Mouse (Mus musculus) mouse embryonic stem cell (cell line): ENCODE data around the gene Bicdl1.
"Not testable (repeated sequence)": the region's sequence is repeated elsewhere in the genome, so short reads cannot be mapped to it uniquely, and the experiment has no call there.

Source experiments
- in situ Hi-C, 2 experiments: fragments of 300-500 bp; cut with MboI; formaldehyde crosslinking; loops; 1 replicate in 1 of 2; 3 replicates in 1 of 2; pipeline ENCODE4 v1.14.3; 2019 to 2020; ENCODE audit warnings: low sequenced_read_pairs in 2 of 2, low pct_unique_long_range_greater_than_20kb in 1 of 2, mixed read lengths in 1 of 2; ENCODE audit not compliant: unreplicated experiment in 1 of 2

Bicdl1 gene

GRCm38 (mm10) chr5:115731001-115731731 is at the start of gene Bicdl1:
TSS of gene Bicdl1 (minus strand) at chr5:115731621.
- in situ Hi-C loops: no loop called here

- in situ Hi-C loops: no loop called here
Observed at GRCm38 (mm10) chr5:115776911-115777310, 45.5 kb upstream of the Bicdl1 start.

GRCm38 (mm10) chr5:115775350-115775749 is 43.9 kb upstream of the Bicdl1 start:
- in situ Hi-C loops: no loop called here

- in situ Hi-C loops: no loop called here
Observed at GRCm38 (mm10) chr5:115770048-115770447, 38.6 kb upstream of the Bicdl1 start.

GRCm38 (mm10) chr5:115769116-115769515 is 37.7 kb upstream of the Bicdl1 start:
- in situ Hi-C loops: no loop called here

- in situ Hi-C loops: no loop called here
Observed at GRCm38 (mm10) chr5:115766821-115767220, 35.4 kb upstream of the Bicdl1 start.

- in situ Hi-C loops: no loop called here
Observed at GRCm38 (mm10) chr5:115763981-115764380, 32.6 kb upstream of the Bicdl1 start.

- in situ Hi-C loops: no loop called here
Observed at GRCm38 (mm10) chr5:115760903-115761302, 29.5 kb upstream of the Bicdl1 start.

- in situ Hi-C loops: no loop called here
Observed at GRCm38 (mm10) chr5:115758431-115759180, 27.2 kb upstream of the Bicdl1 start.

- in situ Hi-C loops: no loop called here
Observed at GRCm38 (mm10) chr5:115757516-115757915, 26.1 kb upstream of the Bicdl1 start.

- in situ Hi-C loops: no loop called here
Observed at GRCm38 (mm10) chr5:115755501-115755900, 24.1 kb upstream of the Bicdl1 start.

GRCm38 (mm10) chr5:115754831-115755230 is 23.4 kb upstream of the Bicdl1 start:
- in situ Hi-C loops: no loop called here

GRCm38 (mm10) chr5:115752883-115753282 is 21.5 kb upstream of the Bicdl1 start:
- in situ Hi-C loops: no loop called here

GRCm38 (mm10) chr5:115751916-115752315 is 20.5 kb upstream of the Bicdl1 start:
- in situ Hi-C loops: not testable (repeated sequence)

GRCm38 (mm10) chr5:115748316-115748715 is 16.9 kb upstream of the Bicdl1 start:
- in situ Hi-C loops: no loop called here

- in situ Hi-C loops: no loop called here
Observed at GRCm38 (mm10) chr5:115745319-115745718, 13.9 kb upstream of the Bicdl1 start.

GRCm38 (mm10) chr5:115738032-115738431 is 6.6 kb upstream of the Bicdl1 start:
- in situ Hi-C loops: no loop called here

- in situ Hi-C loops: no loop called here
Observed at GRCm38 (mm10) chr5:115734570-115734969, 3.1 kb upstream of the Bicdl1 start.

GRCm38 (mm10) chr5:115732849-115733216 is 1.4 kb upstream of the Bicdl1 start:
- in situ Hi-C loops: no loop called here
